Mouse (Mus musculus) kidney, adult 2 months (tissue): ENCODE measurements around the gene Lgmn. TPM values are rescaled to one million over a fixed set of nuclear protein-coding genes. Genes with fewer than 3 reads are reported as not detected.

Experiments
- DNase-seq: peaks from one replicate; pipeline ENCODE4 v3.0.0; 2021
- H3K27ac ChIP-seq: fragments of 200-500 bp; 2 replicates; pipeline ENCODE4 v1.5.1; 2012; ENCODE audit warnings: low read depth, low read length, control low read depth, inconsistent platforms; ENCODE audit not compliant: insufficient read depth
- H3K27me3 ChIP-seq: fragments of 200-500 bp; replicated peaks from 2 replicates; pipeline ENCODE4 v1.6.1; 2012; ENCODE audit warnings: mild to moderate bottlenecking, moderate library complexity, low read length, inconsistent platforms; ENCODE audit not compliant: control insufficient read depth, insufficient read depth
- H3K36me3 ChIP-seq: fragments of 200-500 bp; 2 replicates; pipeline ENCODE4 v1.6.1; 2012; ENCODE audit warnings: mild to moderate bottlenecking, moderate library complexity, low read length, inconsistent platforms; ENCODE audit not compliant: control insufficient read depth, insufficient read depth
- H3K4me1 ChIP-seq: fragments of 200-500 bp; 2 replicates; pipeline ENCODE4 v1.6.1; 2011; ENCODE audit warnings: low read length; ENCODE audit not compliant: control insufficient read depth, insufficient read depth
- H3K4me3 ChIP-seq: fragments of 200-500 bp; 2 replicates; pipeline ENCODE4 v1.5.1; 2011; ENCODE audit warnings: mild to moderate bottlenecking, low read depth, low read length, control low read depth; ENCODE audit not compliant: insufficient read depth
- CTCF ChIP-seq: fragments of 200-500 bp; conservative IDR thresholded peaks from 2 replicates; pipeline ENCODE4 v1.5.1; 2011; ENCODE audit warnings: low read depth, mild to moderate bottlenecking, control low read depth, low read length, moderate library complexity, mixed read lengths; ENCODE audit not compliant: insufficient read depth, insufficient read length
- POLR2A ChIP-seq: fragments of 200-500 bp; IDR thresholded peaks from one replicate; pipeline ENCODE4 v1.6.1; 2011; ENCODE audit warnings: low read depth, low read length, control low read depth
- WGBS: fragments of 180-500 bp; shearing (Covaris S2); methylation state at CpG from one replicate; pipeline ENCODE4 v1.1.7; 2018; 5-methylcytosine and 5-hydroxymethylcytosine counted together
- polyA plus RNA-seq: library from polyadenylated mRNA; depleted of rRNA; stranded (reverse); fragments of >200 nt; gene quantifications from 2 replicates; pipeline ENCODE4 v1.2.3, GENCODE M21; 2012

The Lgmn gene
- polyA plus RNA-seq, 1 experiment, result 1,163 TPM

DNA sequence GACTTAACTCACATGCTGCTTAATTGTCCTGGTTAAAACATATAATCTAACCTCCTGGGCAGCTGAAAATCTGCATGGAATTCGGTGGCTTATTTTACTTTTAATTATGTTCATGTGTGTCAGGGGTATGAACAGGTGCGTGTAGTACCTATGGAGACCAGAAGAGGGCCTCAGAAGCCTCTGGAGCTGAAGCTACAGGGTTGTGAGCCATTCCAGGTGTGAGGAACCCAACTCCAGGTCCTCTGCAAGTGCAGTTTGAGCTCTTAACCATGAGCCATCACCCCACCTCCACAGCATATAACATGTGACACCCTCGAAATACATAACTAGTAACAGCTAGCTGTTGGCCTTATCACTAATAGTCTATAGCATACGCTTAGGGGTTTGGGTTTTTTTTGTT, 47.6 kb downstream of the Lgmn start:
- Histone ChIP-seq H3K4me3 (no peak overlapping the region), H3K27ac (no peak overlapping the region), H3K27me3 (no peaks in the 10 kb centered on the region), H3K4me1 (no peaks in the 10 kb centered on the region), H3K36me3 (peaks cover 2% of the 10 kb centered on the region)
- TF ChIP-seq CTCF (peak; percentile 61), POLR2A (no peak)
- DNase-seq, result peak; percentile 44
- 77% methylated on average over 4 of the region's 4 CpGs for WGBS

DNA sequence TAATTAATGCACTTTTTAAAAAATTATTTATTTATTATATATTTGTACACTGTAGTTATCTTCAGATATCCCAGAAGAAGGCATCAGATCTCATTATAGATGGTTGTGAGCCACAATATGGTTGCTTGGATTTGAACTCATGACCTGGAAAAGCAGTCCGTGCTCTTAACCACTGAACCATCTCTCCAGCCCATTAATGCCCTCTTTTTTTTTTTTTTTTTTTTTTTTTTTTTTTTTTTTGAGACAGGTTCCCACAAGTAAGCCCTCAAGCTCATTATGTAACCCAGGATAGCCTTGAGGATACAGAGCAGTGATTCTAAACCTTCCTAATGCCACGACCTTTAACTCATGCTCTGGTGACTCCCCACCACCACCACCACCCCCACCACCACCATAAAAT, 48.5 kb downstream of the Lgmn start:
- H3K4me1 ChIP-seq, result no peaks in the 10 kb centered on the region
- H3K36me3 ChIP-seq, result peaks cover under 1% of the 10 kb centered on the region
- no peak for TF ChIP-seq CTCF
- no peak for TF ChIP-seq POLR2A
- H3K27ac ChIP-seq, result no peak overlapping the region
- 59% methylated on average over 2 of the region's 2 CpGs for WGBS
- H3K27me3 ChIP-seq, result no peaks in the 10 kb centered on the region
- H3K4me3 ChIP-seq, result no peak overlapping the region
- no peak for DNase-seq

DNA sequence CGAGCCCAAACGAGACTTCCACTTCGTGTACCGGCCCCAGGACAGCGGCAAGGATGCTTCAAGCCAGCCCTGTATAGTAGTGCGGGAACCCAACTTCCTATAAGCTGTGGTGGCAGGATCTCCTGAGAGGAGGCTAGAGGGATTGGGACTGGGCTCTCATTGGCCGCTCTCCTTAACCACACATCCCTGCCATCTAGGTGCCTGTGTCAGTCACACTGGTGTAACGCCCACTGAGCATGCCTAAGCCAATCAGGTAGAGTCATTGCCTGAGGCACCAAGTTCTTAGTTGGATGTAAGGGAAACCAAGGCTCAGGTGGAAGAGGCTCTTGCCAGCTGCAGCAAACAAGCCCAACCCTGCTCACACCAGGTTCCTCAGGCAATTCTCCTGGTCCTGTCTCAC, 49.6 kb downstream of the Lgmn start:
- DNase-seq, result no peak
- Histone ChIP-seq H3K36me3 (no peaks in the 10 kb centered on the region; the same call in 1 of the 2 replicates), H3K27ac (no peak overlapping the region)

GRCm38 (mm10) chr12:102387219-102387917, 52.2 kb downstream of the Lgmn start:
- peak; percentile 82 for DNase-seq
- no peak overlapping the region for H3K27ac ChIP-seq
- H3K36me3 ChIP-seq, result no peaks in the 10 kb centered on the region
- no peaks in the 10 kb centered on the region for H3K4me1 ChIP-seq
- H3K27me3 ChIP-seq, result no peaks in the 10 kb centered on the region
- no peak overlapping the region for H3K4me3 ChIP-seq
- WGBS, result 61% methylated on average over 16 of the region's 16 CpGs
- TF ChIP-seq CTCF (peak; percentile 95), POLR2A (no peak)

More for the DNA sequence above, 49.6 kb downstream of the Lgmn start:
- TF ChIP-seq POLR2A, result no peak
- no peak for TF ChIP-seq CTCF
- no peak overlapping the region for H3K4me3 ChIP-seq
- H3K4me1 ChIP-seq, result no peaks in the 10 kb centered on the region
- 68% methylated on average over 8 of the region's 8 CpGs for WGBS
- H3K27me3 ChIP-seq, result no peaks in the 10 kb centered on the region

DNA sequence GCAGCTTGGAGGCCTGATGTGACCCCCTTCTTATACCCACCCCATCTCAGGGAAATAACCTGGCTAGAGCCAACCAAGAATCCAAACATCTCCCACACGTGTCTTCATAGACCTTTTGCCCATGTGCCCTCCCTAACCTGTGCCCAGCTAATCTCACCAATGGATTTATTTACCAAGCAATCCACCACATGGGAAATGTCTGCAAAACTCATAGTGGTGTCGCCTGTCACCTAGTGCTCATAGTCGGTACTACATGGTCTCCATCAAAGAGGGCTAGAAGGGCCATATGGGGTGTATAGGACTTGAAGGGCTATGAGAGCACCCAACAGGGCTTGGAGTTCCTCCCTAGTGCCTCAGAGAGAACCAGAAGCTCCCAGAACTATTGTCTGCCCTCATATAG, 54.8 kb downstream of the Lgmn start:
- Histone ChIP-seq H3K4me1 (no peaks in the 10 kb centered on the region), H3K36me3 (no peaks in the 10 kb centered on the region)

DNA sequence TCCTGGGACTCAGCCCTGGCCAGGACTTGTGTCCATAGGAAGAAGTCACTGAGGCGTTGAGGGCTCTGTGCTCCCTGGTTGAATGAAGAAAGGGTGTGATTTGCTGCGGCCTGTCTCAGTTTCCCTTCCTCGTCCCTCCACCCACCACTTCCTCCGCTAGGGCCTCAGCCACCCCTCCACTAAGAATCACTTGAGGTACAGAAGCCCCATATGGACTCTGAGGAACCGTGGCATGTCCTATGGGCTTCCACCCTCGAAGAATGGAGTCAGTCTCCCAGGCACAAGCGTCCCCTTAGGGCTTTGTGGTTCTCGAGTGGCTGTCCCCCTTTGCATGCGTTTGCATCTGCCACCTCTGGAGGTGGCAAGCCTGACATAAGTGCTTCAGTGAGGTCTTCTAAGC, 56.3 kb downstream of the Lgmn start:
- Histone ChIP-seq H3K27me3 (no peaks in the 10 kb centered on the region), H3K4me1 (no peaks in the 10 kb centered on the region), H3K4me3 (no peak overlapping the region), H3K36me3 (no peaks in the 10 kb centered on the region), H3K27ac (no peak overlapping the region)
- DNase-seq, result no peak
- 79% methylated on average over 9 of the region's 9 CpGs for WGBS
- TF ChIP-seq POLR2A, result no peak
- no peak for TF ChIP-seq CTCF

More for the DNA sequence above, 54.8 kb downstream of the Lgmn start:
- DNase-seq, result peak; percentile 34
- H3K27me3 ChIP-seq, result no peaks in the 10 kb centered on the region
- H3K4me3 ChIP-seq, result no peak overlapping the region
- peak; percentile 58 for TF ChIP-seq CTCF
- TF ChIP-seq POLR2A, result no peak
- 22% methylated on average over 3 of the region's 3 CpGs for WGBS
- no peak overlapping the region for H3K27ac ChIP-seq

- TF ChIP-seq CTCF (no peak), POLR2A (no peak)
- WGBS, result 71% methylated on average over 8 of the region's 8 CpGs
Observed at GRCm38 (mm10) chr12:102382180-102382579, 57.4 kb downstream of the Lgmn start.

More at GRCm38 (mm10) chr12:102382180-102382579, 57.4 kb downstream of the Lgmn start:
- Histone ChIP-seq H3K27me3 (no peaks in the 10 kb centered on the region), H3K27ac (no peak overlapping the region), H3K4me3 (no peak overlapping the region), H3K4me1 (no peaks in the 10 kb centered on the region), H3K36me3 (no peaks in the 10 kb centered on the region)
- no peak for DNase-seq
